Mouse (Mus musculus): ENCODE results near the gene Klk8.

DNA sequence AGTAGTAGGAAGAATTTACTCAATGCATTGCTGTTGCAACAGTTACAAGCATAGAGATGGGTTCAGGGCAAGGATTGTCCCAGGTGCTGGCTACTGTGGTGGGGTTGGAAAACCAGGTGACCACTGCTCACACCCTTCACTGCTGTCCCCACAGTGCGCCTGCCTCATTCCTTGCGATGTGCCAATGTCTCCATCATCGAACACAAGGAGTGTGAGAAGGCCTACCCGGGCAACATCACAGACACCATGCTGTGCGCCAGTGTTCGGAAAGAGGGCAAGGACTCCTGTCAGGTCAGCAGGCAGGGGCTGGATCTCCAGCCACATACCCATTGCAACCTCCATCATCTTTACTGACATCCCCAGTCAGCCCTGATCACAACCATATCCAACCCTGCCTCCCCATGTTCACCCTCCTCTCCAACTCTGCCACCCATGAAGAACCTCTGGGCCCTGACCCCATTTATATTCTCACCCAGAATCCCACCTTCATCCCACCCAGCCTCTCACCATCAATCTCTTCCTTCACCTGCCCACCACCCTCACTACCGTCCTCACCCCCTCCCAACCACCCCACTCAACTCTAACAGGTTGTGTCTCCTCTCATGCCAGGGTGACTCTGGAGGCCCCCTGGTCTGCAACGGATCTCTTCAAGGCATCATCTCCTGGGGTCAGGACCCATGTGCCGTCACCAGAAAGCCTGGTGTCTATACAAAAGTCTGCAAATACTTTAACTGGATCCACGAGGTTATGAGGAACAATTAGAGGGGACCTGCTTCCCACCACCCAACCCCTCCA is 19.0 kb upstream of the Klk8 start:
- TF ChIP-seq POLR2A (IDR thresholded peaks at IDR 0.05; ENCODE audit: borderline replicate concordance, low read depth, low read length) (no peak), CTCF (IDR thresholded peaks at IDR 0.05; ENCODE audit: low read depth, low read length) (no peak)
